Mouse (Mus musculus): ENCODE measurements around the gene Dph5.

DNA sequence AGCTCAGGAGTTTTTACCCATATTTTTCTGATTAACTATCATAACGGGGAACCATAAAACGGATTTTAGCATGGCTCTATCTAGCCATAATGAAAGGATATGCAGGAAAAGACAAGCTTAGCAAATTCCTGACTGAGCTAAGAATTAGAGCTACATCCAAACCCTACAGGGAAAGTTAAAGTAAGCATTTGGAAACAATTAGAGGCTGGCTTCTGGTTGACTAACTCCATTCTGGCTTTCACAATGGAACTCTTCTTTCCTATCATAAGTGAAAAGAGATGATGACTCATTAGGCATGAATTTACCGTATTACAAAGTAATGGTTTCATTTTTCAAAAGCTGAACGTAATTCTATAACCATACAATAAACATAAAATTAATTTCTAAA is 74.4 kb downstream of the Dph5 start:
- TF ChIP-seq CTCF (IDR thresholded peaks at IDR 0.05; ENCODE audit: extremely low read depth, insufficient read depth, insufficient read length, insufficient replicate concordance) (no peak), POLR2A (IDR thresholded peaks at IDR 0.05; ENCODE audit: low read depth, low read length) (no peak)

All from spleen, adult 2 months (tissue).